Mouse (Mus musculus): ENCODE data around the gene Ccdc62. TPM values are rescaled to one million over a fixed set of nuclear protein-coding genes. Genes with fewer than 3 reads are reported as not detected.

Gene Ccdc62
- total RNA-seq, 2 experiments from 2014 or later: 2.1 to 4.2 TPM

- no peak for ATAC-seq (replicated peaks; ENCODE audit: low FRiP score, low TSS enrichment, poor library complexity, severe bottlenecking)
These were observed 84.3 kb downstream of the Ccdc62 start for GRCm38 (mm10) chr5:124014791-124015251.

DNA sequence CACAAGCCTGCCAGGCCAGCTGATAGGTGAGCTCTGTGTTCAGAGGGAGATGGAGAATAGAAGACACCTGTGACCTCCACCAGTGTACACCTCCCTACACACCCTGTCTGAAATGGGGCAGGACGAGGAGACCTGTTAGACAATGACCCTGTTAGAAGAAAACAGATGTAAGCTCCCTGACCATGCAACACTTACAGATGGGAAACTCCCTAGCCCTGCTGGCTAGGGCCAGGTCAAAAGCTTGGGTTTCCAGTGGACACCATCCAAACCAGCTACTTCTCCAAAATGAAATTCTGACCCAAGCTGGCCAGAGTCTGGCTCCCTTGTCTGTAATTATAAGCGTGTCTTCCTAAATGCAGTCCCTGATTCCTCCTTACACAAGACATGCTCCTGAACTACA is 85.2 kb downstream of the Ccdc62 start:
- ATAC-seq (replicated peaks; ENCODE audit: low FRiP score, low TSS enrichment, poor library complexity, severe bottlenecking): no peak

GRCm38 (mm10) chr5:124016291-124016821 is 85.9 kb downstream of the Ccdc62 start:
- no peak for ATAC-seq (replicated peaks; ENCODE audit: low FRiP score, low TSS enrichment, poor library complexity, severe bottlenecking)

- no peak for ATAC-seq (replicated peaks; ENCODE audit: low FRiP score, low TSS enrichment, poor library complexity, severe bottlenecking)
These were observed 87.5 kb downstream of the Ccdc62 start for GRCm38 (mm10) chr5:124017941-124018340.

GRCm38 (mm10) chr5:124018651-124019050 is 88.2 kb downstream of the Ccdc62 start:
- peak; percentile 1; the same call in 1 of the 2 replicates for ATAC-seq (replicated peaks; ENCODE audit: low FRiP score, low TSS enrichment, poor library complexity, severe bottlenecking)

Other genes starting within 250 kb of the Ccdc62 start
- 45.2 and 52.4 TPM in 2 replicates for gene Clip1, start 246.1 kb upstream of the Ccdc62 start, total RNA-seq (2014; fragmentation: Nextera tagmentation)
- 45.0 and 64.8 TPM in 2 replicates for gene Clip1, start 246.1 kb upstream of the Ccdc62 start, total RNA-seq (2017)
- 55.3 and 79.3 TPM in 2 replicates for gene Zcchc8, start 209.6 kb upstream of the Ccdc62 start, total RNA-seq (2014; fragmentation: Nextera tagmentation)
- 59.3 and 167 TPM in 2 replicates for gene Zcchc8, start 209.6 kb upstream of the Ccdc62 start, total RNA-seq (2017)
- gene Rsrc2, start 181.3 kb upstream of the Ccdc62 start, total RNA-seq (2014; fragmentation: Nextera tagmentation): 108 and 119 TPM in 2 replicates
- 335 and 401 TPM in 2 replicates for gene Rsrc2, start 181.3 kb upstream of the Ccdc62 start, total RNA-seq (2017)
- gene Kntc1, start 181.0 kb upstream of the Ccdc62 start, total RNA-seq (2014; fragmentation: Nextera tagmentation): 56.1 and 72.6 TPM in 2 replicates
- 29.7 and 48.6 TPM in 2 replicates for gene Kntc1, start 181.0 kb upstream of the Ccdc62 start, total RNA-seq (2017)
- gene Hcar2, start 65.2 kb upstream of the Ccdc62 start, total RNA-seq (2014; fragmentation: Nextera tagmentation): not detected in 2 replicates
- gene Hcar2, start 65.2 kb upstream of the Ccdc62 start, total RNA-seq (2017): not detected in 2 replicates
- not detected in 2 replicates for gene Hcar1, start 50.7 kb upstream of the Ccdc62 start, total RNA-seq (2014; fragmentation: Nextera tagmentation)
- not detected in 2 replicates for gene Hcar1, start 50.7 kb upstream of the Ccdc62 start, total RNA-seq (2017)
- 102 and 106 TPM in 2 replicates for gene Denr, start 23.5 kb upstream of the Ccdc62 start, total RNA-seq (2014; fragmentation: Nextera tagmentation)
- gene Denr, start 23.5 kb upstream of the Ccdc62 start, total RNA-seq (2017): 96.4 and 102 TPM in 2 replicates
- gene Gm43518, start 3.3 kb upstream of the Ccdc62 start, total RNA-seq (2014; fragmentation: Nextera tagmentation): not detected in 2 replicates
- not detected in 2 replicates for gene Gm43518, start 3.3 kb upstream of the Ccdc62 start, total RNA-seq (2017)
- gene Hip1r, start 42.9 kb downstream of the Ccdc62 start, total RNA-seq (2014; fragmentation: Nextera tagmentation): 9.3 and 9.5 TPM in 2 replicates
- 13.7 and 30.9 TPM in 2 replicates for gene Hip1r, start 42.9 kb downstream of the Ccdc62 start, total RNA-seq (2017)
- gene Vps37b, start 101.6 kb downstream of the Ccdc62 start, total RNA-seq (2014; fragmentation: Nextera tagmentation): 20.8 and 34.3 TPM in 2 replicates
- 12.8 and 15.5 TPM in 2 replicates for gene Vps37b, start 101.6 kb downstream of the Ccdc62 start, total RNA-seq (2017)
- 5.2 and 9.3 TPM in 2 replicates for gene Abcb9, start 165.1 kb downstream of the Ccdc62 start, total RNA-seq (2014; fragmentation: Nextera tagmentation)
- 0.95 and 3.5 TPM in 2 replicates for gene Abcb9, start 165.1 kb downstream of the Ccdc62 start, total RNA-seq (2017)
- 16.1 and 16.8 TPM in 2 replicates for gene Ogfod2, start 181.6 kb downstream of the Ccdc62 start, total RNA-seq (2014; fragmentation: Nextera tagmentation)
- gene Ogfod2, start 181.6 kb downstream of the Ccdc62 start, total RNA-seq (2017): 8.0 and 11.9 TPM in 2 replicates
- gene Arl6ip4, start 185.4 kb downstream of the Ccdc62 start, total RNA-seq (2014; fragmentation: Nextera tagmentation): 88.4 and 129 TPM in 2 replicates
- 120 and 128 TPM in 2 replicates for gene Arl6ip4, start 185.4 kb downstream of the Ccdc62 start, total RNA-seq (2017)

All from megakaryocyte-erythroid progenitor cell, adult 5-6 weeks (primary cell).